Mouse (Mus musculus): ENCODE results near the gene Slc25a21. TPM values are rescaled to one million over a fixed set of nuclear protein-coding genes. Genes with fewer than 3 reads are reported as not detected.

The Slc25a21 gene
- polyA plus RNA-seq, 1 experiment, result 9.5 TPM

- H3K4me1 ChIP-seq (ENCODE audit: control insufficient read depth, insufficient read depth, low read length), result no peaks in the 10 kb centered on the region
- TF ChIP-seq CTCF (IDR thresholded peaks at IDR 0.05; ENCODE audit: control insufficient read depth, insufficient read depth, low read length) (no peak), POLR2A (IDR thresholded peaks at IDR 0.05; ENCODE audit: borderline replicate concordance, control insufficient read depth, low read depth, low read length) (no peak)
- no peak overlapping the region for H3K27ac ChIP-seq (ENCODE audit: control insufficient read depth, insufficient read depth, low read depth, low read length, poor library complexity)
- 10% methylated on average over 2 of the region's 2 CpGs for WGBS
- H3K4me3 ChIP-seq (replicated peaks; ENCODE audit: control insufficient read depth, low read depth, low read length), result no peak overlapping the region
Observed at GRCm38 (mm10) chr12:57163294-57163693, 34.0 kb downstream of the Slc25a21 start.

GRCm38 (mm10) chr12:57162840-57163239 lies 34.4 kb downstream of the Slc25a21 start:
- no peak for TF ChIP-seq POLR2A (IDR thresholded peaks at IDR 0.05; ENCODE audit: borderline replicate concordance, control insufficient read depth, low read depth, low read length)
- TF ChIP-seq CTCF (IDR thresholded peaks at IDR 0.05; ENCODE audit: control insufficient read depth, insufficient read depth, low read length), result no peak
- H3K27ac ChIP-seq (ENCODE audit: control insufficient read depth, insufficient read depth, low read depth, low read length, poor library complexity), result no peak overlapping the region
- 58% methylated on average over 3 of the region's 3 CpGs for WGBS
- H3K4me1 ChIP-seq (ENCODE audit: control insufficient read depth, insufficient read depth, low read length), result no peaks in the 10 kb centered on the region
- H3K4me3 ChIP-seq (replicated peaks; ENCODE audit: control insufficient read depth, low read depth, low read length), result no peak overlapping the region

GRCm38 (mm10) chr12:57159904-57160303 lies 37.4 kb downstream of the Slc25a21 start:
- no peak overlapping the region for H3K27ac ChIP-seq (ENCODE audit: control insufficient read depth, insufficient read depth, low read depth, low read length, poor library complexity)
- H3K4me3 ChIP-seq (replicated peaks; ENCODE audit: control insufficient read depth, low read depth, low read length), result no peak overlapping the region
- WGBS, result 67% methylated on average over 6 of the region's 6 CpGs
- TF ChIP-seq CTCF (IDR thresholded peaks at IDR 0.05; ENCODE audit: control insufficient read depth, insufficient read depth, low read length) (no peak), POLR2A (IDR thresholded peaks at IDR 0.05; ENCODE audit: borderline replicate concordance, control insufficient read depth, low read depth, low read length) (no peak)
- H3K4me1 ChIP-seq (ENCODE audit: control insufficient read depth, insufficient read depth, low read length), result no peaks in the 10 kb centered on the region

- TF ChIP-seq CTCF (IDR thresholded peaks at IDR 0.05; ENCODE audit: control insufficient read depth, insufficient read depth, low read length), result no peak
- TF ChIP-seq POLR2A (IDR thresholded peaks at IDR 0.05; ENCODE audit: borderline replicate concordance, control insufficient read depth, low read depth, low read length), result no peak
- WGBS, result 66% methylated on average over 3 of the region's 3 CpGs
- Histone ChIP-seq H3K4me3 (replicated peaks; ENCODE audit: control insufficient read depth, low read depth, low read length) (no peak overlapping the region), H3K27ac (ENCODE audit: control insufficient read depth, insufficient read depth, low read depth, low read length, poor library complexity) (no peak overlapping the region), H3K4me1 (ENCODE audit: control insufficient read depth, insufficient read depth, low read length) (no peaks in the 10 kb centered on the region)
Observed at GRCm38 (mm10) chr12:57158266-57158665, 39.0 kb downstream of the Slc25a21 start.

- Histone ChIP-seq H3K27ac (ENCODE audit: control insufficient read depth, insufficient read depth, low read depth, low read length, poor library complexity) (no peak overlapping the region), H3K4me3 (replicated peaks; ENCODE audit: control insufficient read depth, low read depth, low read length) (no peak overlapping the region), H3K4me1 (ENCODE audit: control insufficient read depth, insufficient read depth, low read length) (no peaks in the 10 kb centered on the region)
- 88% methylated on average over 1 of the region's 1 CpGs for whole genome bisulfite sequencing
- TF ChIP-seq CTCF (IDR thresholded peaks at IDR 0.05; ENCODE audit: control insufficient read depth, insufficient read depth, low read length), result no peak
- TF ChIP-seq POLR2A (IDR thresholded peaks at IDR 0.05; ENCODE audit: borderline replicate concordance, control insufficient read depth, low read depth, low read length), result no peak
Observed at GRCm38 (mm10) chr12:57138937-57139336, 58.3 kb downstream of the Slc25a21 start.

- H3K4me1 ChIP-seq (ENCODE audit: control insufficient read depth, insufficient read depth, low read length), result no peaks in the 10 kb centered on the region
- 82% methylated on average over 2 of the region's 2 CpGs for WGBS
- H3K27ac ChIP-seq (ENCODE audit: control insufficient read depth, insufficient read depth, low read depth, low read length, poor library complexity), result no peak overlapping the region
- no peak overlapping the region for H3K4me3 ChIP-seq (replicated peaks; ENCODE audit: control insufficient read depth, low read depth, low read length)
- no peak for TF ChIP-seq CTCF (IDR thresholded peaks at IDR 0.05; ENCODE audit: control insufficient read depth, insufficient read depth, low read length)
- no peak for TF ChIP-seq POLR2A (IDR thresholded peaks at IDR 0.05; ENCODE audit: borderline replicate concordance, control insufficient read depth, low read depth, low read length)
Observed at GRCm38 (mm10) chr12:57137809-57138208, 59.5 kb downstream of the Slc25a21 start.

GRCm38 (mm10) chr12:57118602-57119001 lies 78.7 kb downstream of the Slc25a21 start:
- no peak overlapping the region for H3K4me3 ChIP-seq (replicated peaks; ENCODE audit: control insufficient read depth, low read depth, low read length)

GRCm38 (mm10) chr12:57115516-57115915 lies 81.8 kb downstream of the Slc25a21 start:
- TF ChIP-seq CTCF (IDR thresholded peaks at IDR 0.05; ENCODE audit: control insufficient read depth, insufficient read depth, low read length), result no peak
- TF ChIP-seq POLR2A (IDR thresholded peaks at IDR 0.05; ENCODE audit: borderline replicate concordance, control insufficient read depth, low read depth, low read length), result no peak
- Histone ChIP-seq H3K4me1 (ENCODE audit: control insufficient read depth, insufficient read depth, low read length) (no peaks in the 10 kb centered on the region), H3K4me3 (replicated peaks; ENCODE audit: control insufficient read depth, low read depth, low read length) (no peak overlapping the region), H3K27ac (ENCODE audit: control insufficient read depth, insufficient read depth, low read depth, low read length, poor library complexity) (no peak overlapping the region)
- WGBS, result 92% methylated on average over 10 of the region's 10 CpGs

More at GRCm38 (mm10) chr12:57118602-57119001, 78.7 kb downstream of the Slc25a21 start:
- 76% methylated on average over 8 of the region's 8 CpGs for WGBS
- no peak overlapping the region for H3K27ac ChIP-seq (ENCODE audit: control insufficient read depth, insufficient read depth, low read depth, low read length, poor library complexity)
- H3K4me1 ChIP-seq (ENCODE audit: control insufficient read depth, insufficient read depth, low read length), result no peaks in the 10 kb centered on the region
- TF ChIP-seq CTCF (IDR thresholded peaks at IDR 0.05; ENCODE audit: control insufficient read depth, insufficient read depth, low read length), result no peak
- TF ChIP-seq POLR2A (IDR thresholded peaks at IDR 0.05; ENCODE audit: borderline replicate concordance, control insufficient read depth, low read depth, low read length), result no peak

- Histone ChIP-seq H3K4me3 (replicated peaks; ENCODE audit: control insufficient read depth, low read depth, low read length) (no peak overlapping the region), H3K4me1 (ENCODE audit: control insufficient read depth, insufficient read depth, low read length) (no peaks in the 10 kb centered on the region), H3K27ac (ENCODE audit: control insufficient read depth, insufficient read depth, low read depth, low read length, poor library complexity) (no peak overlapping the region)
- WGBS, result 86% methylated on average over 4 of the region's 4 CpGs
- TF ChIP-seq POLR2A (IDR thresholded peaks at IDR 0.05; ENCODE audit: borderline replicate concordance, control insufficient read depth, low read depth, low read length), result no peak
- TF ChIP-seq CTCF (IDR thresholded peaks at IDR 0.05; ENCODE audit: control insufficient read depth, insufficient read depth, low read length), result no peak
Observed at GRCm38 (mm10) chr12:57109363-57109762, 87.9 kb downstream of the Slc25a21 start.

All from bone marrow, adult 2 months (tissue).